Mouse (Mus musculus): ENCODE results near the gene Fzr1. TPM values are rescaled to one million over a fixed set of nuclear protein-coding genes. Genes with fewer than 3 reads are reported as not detected.
A peak's percentile ranks its signal among the peaks of the same experiment; 100 is the strongest.

The Fzr1 gene
- polyA plus RNA-seq, 1 experiment from 2014 or later: 51.4 TPM

GRCm38 (mm10) chr10:81321436-81321835 lies 56.9 kb downstream of the Fzr1 start:
- WGBS: 3% methylated on average over 14 of the region's 20 CpGs
- ATAC-seq (ENCODE audit: low FRiP score, low TSS enrichment) (no peak), DNase-seq (ENCODE audit: low spot score) (no peak)
- Histone ChIP-seq H3K4me2 (replicated peaks; ENCODE audit: low read depth) (peak overlapping the region; percentile 80), H3K27ac (replicated peaks) (peak overlapping the region; percentile 87), H3K4me3 (ENCODE audit: low read depth, low read length) (peak overlapping the region; percentile 90), H3K4me1 (replicated peaks; ENCODE audit: control insufficient read depth, insufficient read depth) (peaks cover 13% of the 10 kb centered on the region; the same call in 1 of the 2 replicates), H3K27me3 (ENCODE audit: control insufficient read depth, insufficient read depth, low read length) (no peaks in the 10 kb centered on the region), H3K9me3 (ENCODE audit: control insufficient read depth, low read length) (no peaks in the 10 kb centered on the region), H3K9ac (ENCODE audit: low read length) (peak overlapping the region; percentile 92), H3K36me3 (ENCODE audit: control insufficient read depth, insufficient read depth, low read length) (peaks cover 38% of the 10 kb centered on the region)
- no peak for TF ChIP-seq CTCF (IDR thresholded peaks at IDR 0.05; ENCODE audit: low read depth)
- no peak for TF ChIP-seq EP300 (optimal IDR thresholded peaks at IDR 0.05)

- 1% methylated on average over 68 of the region's 68 CpGs for WGBS
- Histone ChIP-seq H3K27me3 (ENCODE audit: control insufficient read depth, insufficient read depth, low read length) (no peaks in the 10 kb centered on the region), H3K9ac (ENCODE audit: low read length) (peak within 1 kb of the TSS; percentile 92), H3K27ac (replicated peaks) (peak within 1 kb of the TSS; percentile 87), H3K4me2 (replicated peaks; ENCODE audit: low read depth) (peak within 1 kb of the TSS; percentile 80), H3K9me3 (ENCODE audit: control insufficient read depth, low read length) (no peaks in the 10 kb centered on the region), H3K36me3 (ENCODE audit: control insufficient read depth, insufficient read depth, low read length) (peaks cover 31% of the 10 kb centered on the region), H3K4me1 (replicated peaks; ENCODE audit: control insufficient read depth, insufficient read depth) (peaks cover 13% of the 10 kb centered on the region; the same call in 1 of the 2 replicates), H3K4me3 (ENCODE audit: low read depth, low read length) (peak within 1 kb of the TSS; percentile 90)
- TF ChIP-seq EP300 (optimal IDR thresholded peaks at IDR 0.05) (peak; percentile 97), CTCF (IDR thresholded peaks at IDR 0.05; ENCODE audit: low read depth) (peak; percentile 54)
- ATAC-seq (ENCODE audit: low FRiP score, low TSS enrichment): peak; percentile 91
- DNase-seq (ENCODE audit: low spot score): peak; percentile 100
These were observed 57.6 kb downstream of the Fzr1 start, which contains the start of gene Cactin for GRCm38 (mm10) chr10:81320550-81321347. TSS of gene Cactin (plus strand) at chr10:81321103.

GRCm38 (mm10) chr10:81319741-81320549 lies 58.4 kb downstream of the Fzr1 start:
- Histone ChIP-seq H3K27ac (replicated peaks) (peak overlapping the region; percentile 84), H3K9me3 (ENCODE audit: control insufficient read depth, low read length) (no peaks in the 10 kb centered on the region), H3K9ac (ENCODE audit: low read length) (peak overlapping the region; percentile 24; the same call in 1 of the 2 replicates), H3K4me2 (replicated peaks; ENCODE audit: low read depth) (peak overlapping the region; percentile 51), H3K4me3 (ENCODE audit: low read depth, low read length) (peak overlapping the region; percentile 27), H3K36me3 (ENCODE audit: control insufficient read depth, insufficient read depth, low read length) (peaks cover 24% of the 10 kb centered on the region), H3K27me3 (ENCODE audit: control insufficient read depth, insufficient read depth, low read length) (no peaks in the 10 kb centered on the region), H3K4me1 (replicated peaks; ENCODE audit: control insufficient read depth, insufficient read depth) (peaks cover 13% of the 10 kb centered on the region; the same call in 1 of the 2 replicates)
- WGBS: under 1% methylated on average over 38 of the region's 38 CpGs
- ATAC-seq (ENCODE audit: low FRiP score, low TSS enrichment) (no peak), DNase-seq (ENCODE audit: low spot score) (peak; percentile 98)
- no peak for TF ChIP-seq EP300 (optimal IDR thresholded peaks at IDR 0.05)
- TF ChIP-seq CTCF (IDR thresholded peaks at IDR 0.05; ENCODE audit: low read depth): no peak

- no peak overlapping the region for H3K4me3 ChIP-seq (ENCODE audit: low read depth, low read length)
- H3K4me2 ChIP-seq (replicated peaks; ENCODE audit: low read depth): peak overlapping the region; percentile 51
- no peaks in the 10 kb centered on the region for H3K9me3 ChIP-seq (ENCODE audit: control insufficient read depth, low read length)
- H3K27me3 ChIP-seq (ENCODE audit: control insufficient read depth, insufficient read depth, low read length): no peaks in the 10 kb centered on the region
- 26% methylated on average over 8 of the region's 8 CpGs for WGBS
- H3K27ac ChIP-seq (replicated peaks): peak overlapping the region; percentile 84
- peaks cover 13% of the 10 kb centered on the region; the same call in 1 of the 2 replicates for H3K4me1 ChIP-seq (replicated peaks; ENCODE audit: control insufficient read depth, insufficient read depth)
- ATAC-seq (ENCODE audit: low FRiP score, low TSS enrichment): no peak
- peaks cover 19% of the 10 kb centered on the region for H3K36me3 ChIP-seq (ENCODE audit: control insufficient read depth, insufficient read depth, low read length)
- DNase-seq (ENCODE audit: low spot score): no peak
- no peak overlapping the region; the same call in 1 of the 2 replicates for H3K9ac ChIP-seq (ENCODE audit: low read length)
- TF ChIP-seq EP300 (optimal IDR thresholded peaks at IDR 0.05): no peak
- peak; percentile 56 for TF ChIP-seq CTCF (IDR thresholded peaks at IDR 0.05; ENCODE audit: low read depth)
These were observed 59.0 kb downstream of the Fzr1 start for GRCm38 (mm10) chr10:81319330-81319699.

GRCm38 (mm10) chr10:81318589-81319329 lies 59.6 kb downstream of the Fzr1 start:
- 84% methylated on average over 13 of the region's 13 CpGs for WGBS
- peaks cover 13% of the 10 kb centered on the region; the same call in 1 of the 2 replicates for H3K4me1 ChIP-seq (replicated peaks; ENCODE audit: control insufficient read depth, insufficient read depth)
- H3K9ac ChIP-seq (ENCODE audit: low read length): peak overlapping the region; percentile 23; the same call in 1 of the 2 replicates
- TF ChIP-seq EP300 (optimal IDR thresholded peaks at IDR 0.05): no peak
- no peak for TF ChIP-seq CTCF (IDR thresholded peaks at IDR 0.05; ENCODE audit: low read depth)
- H3K4me2 ChIP-seq (replicated peaks; ENCODE audit: low read depth): no peak overlapping the region
- DNase-seq (ENCODE audit: low spot score) (peak; percentile 60), ATAC-seq (ENCODE audit: low FRiP score, low TSS enrichment) (no peak)
- H3K4me3 ChIP-seq (ENCODE audit: low read depth, low read length): no peak overlapping the region
- H3K27ac ChIP-seq (replicated peaks): peak overlapping the region; percentile 84; the same call in 1 of the 2 replicates
- no peaks in the 10 kb centered on the region for H3K9me3 ChIP-seq (ENCODE audit: control insufficient read depth, low read length)
- H3K36me3 ChIP-seq (ENCODE audit: control insufficient read depth, insufficient read depth, low read length): peaks cover 16% of the 10 kb centered on the region
- H3K27me3 ChIP-seq (ENCODE audit: control insufficient read depth, insufficient read depth, low read length): no peaks in the 10 kb centered on the region

All from stomach, postnatal 0 days (tissue).